Mouse (Mus musculus) kidney, adult 2 months (tissue): Measurements from ENCODE around the gene Mylk. TPM values are rescaled to one million over a fixed set of nuclear protein-coding genes. Genes with fewer than 3 reads are reported as not detected.
"Not testable (repeated sequence)": the region's sequence is repeated elsewhere in the genome, so short reads cannot be mapped to it uniquely, and the experiment has no call there.

Experiments used
- DNase-seq: peaks from one replicate; pipeline ENCODE4 v3.0.0; 2021
- H3K27ac ChIP-seq: fragments of 200-500 bp; 2 replicates; pipeline ENCODE4 v1.5.1; 2012; ENCODE audit warnings: low read depth, low read length, control low read depth, inconsistent platforms; ENCODE audit not compliant: insufficient read depth
- H3K27me3 ChIP-seq: fragments of 200-500 bp; replicated peaks from 2 replicates; pipeline ENCODE4 v1.6.1; 2012; ENCODE audit warnings: mild to moderate bottlenecking, moderate library complexity, low read length, inconsistent platforms; ENCODE audit not compliant: control insufficient read depth, insufficient read depth
- H3K36me3 ChIP-seq: fragments of 200-500 bp; 2 replicates; pipeline ENCODE4 v1.6.1; 2012; ENCODE audit warnings: mild to moderate bottlenecking, moderate library complexity, low read length, inconsistent platforms; ENCODE audit not compliant: control insufficient read depth, insufficient read depth
- H3K4me1 ChIP-seq: fragments of 200-500 bp; 2 replicates; pipeline ENCODE4 v1.6.1; 2011; ENCODE audit warnings: low read length; ENCODE audit not compliant: control insufficient read depth, insufficient read depth
- H3K4me3 ChIP-seq: fragments of 200-500 bp; 2 replicates; pipeline ENCODE4 v1.5.1; 2011; ENCODE audit warnings: mild to moderate bottlenecking, low read depth, low read length, control low read depth; ENCODE audit not compliant: insufficient read depth
- CTCF ChIP-seq: fragments of 200-500 bp; conservative IDR thresholded peaks from 2 replicates; pipeline ENCODE4 v1.5.1; 2011; ENCODE audit warnings: low read depth, mild to moderate bottlenecking, control low read depth, low read length, moderate library complexity, mixed read lengths; ENCODE audit not compliant: insufficient read depth, insufficient read length
- POLR2A ChIP-seq: fragments of 200-500 bp; IDR thresholded peaks from one replicate; pipeline ENCODE4 v1.6.1; 2011; ENCODE audit warnings: low read depth, low read length, control low read depth
- WGBS: fragments of 180-500 bp; shearing (Covaris S2); methylation state at CpG from one replicate; pipeline ENCODE4 v1.1.7; 2018; 5-methylcytosine and 5-hydroxymethylcytosine counted together
- polyA plus RNA-seq: library from polyadenylated mRNA; depleted of rRNA; stranded (reverse); fragments of >200 nt; gene quantifications from 2 replicates; pipeline ENCODE4 v1.2.3, GENCODE M21; 2012

Gene Mylk
- polyA plus RNA-seq, 1 experiment: 64.7 TPM

GRCm38 (mm10) chr16:34792555-34792954 is 47.5 kb downstream of the Mylk start:
- no peak overlapping the region for H3K27ac ChIP-seq
- H3K4me3 ChIP-seq: no peak overlapping the region
- WGBS: 89% methylated on average over 1 of the region's 1 CpGs
- no peaks in the 10 kb centered on the region for H3K36me3 ChIP-seq
- H3K27me3 ChIP-seq: no peaks in the 10 kb centered on the region
- TF ChIP-seq POLR2A: no peak
- TF ChIP-seq CTCF: no peak
- DNase-seq: no peak
- H3K4me1 ChIP-seq: no peaks in the 10 kb centered on the region

GRCm38 (mm10) chr16:34793000-34793399 is 48.0 kb downstream of the Mylk start:
- Histone ChIP-seq H3K36me3 (no peaks in the 10 kb centered on the region), H3K27ac (no peak overlapping the region), H3K4me3 (no peak overlapping the region), H3K4me1 (no peaks in the 10 kb centered on the region), H3K27me3 (no peaks in the 10 kb centered on the region)
- DNase-seq: peak; percentile 17
- WGBS: 74% methylated on average over 5 of the region's 5 CpGs
- TF ChIP-seq POLR2A (no peak), CTCF (no peak)

DNA sequence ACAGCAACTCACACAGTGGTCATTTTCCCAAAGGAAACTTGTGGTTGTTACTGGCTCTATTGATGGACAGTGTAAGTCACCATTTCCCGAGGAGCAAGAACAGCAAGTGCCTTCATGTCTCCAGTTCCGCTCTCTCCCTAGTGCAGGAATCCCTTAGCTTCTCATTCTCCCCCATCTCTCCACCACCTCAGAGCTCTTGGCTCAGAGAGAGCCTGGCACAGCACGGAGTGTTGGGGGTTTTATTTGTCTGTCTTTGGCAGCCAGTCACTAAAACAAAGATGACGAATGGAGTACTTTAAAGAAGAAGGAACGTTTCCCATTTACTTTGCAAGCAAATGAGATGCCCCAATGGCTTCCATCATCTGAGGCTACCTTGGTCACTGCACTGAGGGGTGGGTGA is 56.2 kb downstream of the Mylk start:
- Histone ChIP-seq H3K36me3 (no peaks in the 10 kb centered on the region), H3K27ac (no peak overlapping the region), H3K4me3 (no peak overlapping the region), H3K4me1 (no peaks in the 10 kb centered on the region), H3K27me3 (no peaks in the 10 kb centered on the region)
- 87% methylated on average over 5 of the region's 5 CpGs for WGBS
- TF ChIP-seq POLR2A: no peak
- TF ChIP-seq CTCF: no peak
- DNase-seq: no peak

GRCm38 (mm10) chr16:34804286-34805010 is 59.4 kb downstream of the Mylk start:
- Histone ChIP-seq H3K4me3 (no peak overlapping the region), H3K4me1 (peaks cover 8% of the 10 kb centered on the region; the same call in 1 of the 2 replicates), H3K36me3 (no peaks in the 10 kb centered on the region), H3K27me3 (no peaks in the 10 kb centered on the region), H3K27ac (no peak overlapping the region)
- DNase-seq: no peak
- TF ChIP-seq CTCF (no peak), POLR2A (no peak)
- WGBS: 58% methylated on average over 11 of the region's 11 CpGs

DNA sequence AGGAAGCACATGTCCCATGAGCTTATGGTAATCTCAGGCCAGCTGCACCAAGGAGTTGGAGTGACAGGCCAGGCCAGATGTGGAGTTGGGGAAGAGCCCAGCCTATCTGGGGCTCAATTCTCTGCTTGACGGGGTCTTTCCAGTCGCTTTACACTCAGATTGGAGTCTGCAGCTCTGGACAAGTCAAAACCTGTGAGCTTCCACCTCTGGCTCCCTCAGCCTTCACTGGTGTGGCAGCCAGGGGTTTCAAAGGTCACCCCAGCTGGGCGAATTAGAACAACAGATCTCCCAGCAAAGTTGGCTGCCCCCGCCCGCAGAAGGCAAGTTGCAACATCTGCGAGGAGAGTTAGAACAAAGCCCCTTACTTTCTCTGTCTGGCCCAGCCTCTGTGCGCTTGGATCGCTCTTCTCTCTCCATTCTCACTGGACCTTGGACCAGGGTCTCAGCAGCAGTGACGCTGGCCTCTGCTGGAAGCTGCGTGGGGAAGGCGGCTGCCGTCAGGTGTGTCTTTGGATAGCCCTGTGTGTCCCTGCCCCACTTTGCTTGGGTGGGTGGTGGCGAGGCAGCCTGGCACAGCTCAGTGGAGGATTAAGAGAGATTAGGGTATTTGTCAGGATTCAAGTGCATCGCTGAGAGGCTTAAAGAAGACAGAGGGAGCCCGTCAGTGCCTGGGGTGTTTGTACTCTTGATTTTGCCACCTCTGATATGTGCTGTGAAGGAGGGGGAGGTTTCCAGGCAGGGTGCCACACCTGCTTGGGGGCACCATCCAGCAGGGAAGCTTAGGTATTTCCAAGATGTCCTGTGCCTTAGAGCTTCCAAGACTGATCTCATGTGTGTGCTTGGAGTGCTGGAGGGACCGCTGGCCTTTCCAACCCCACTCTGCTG is 62.1 kb downstream of the Mylk start:
- DNase-seq: peak; percentile 81
- Histone ChIP-seq H3K36me3 (no peaks in the 10 kb centered on the region), H3K27ac (no peak overlapping the region), H3K27me3 (no peaks in the 10 kb centered on the region), H3K4me1 (peaks cover 8% of the 10 kb centered on the region; the same call in 1 of the 2 replicates), H3K4me3 (peak overlapping the region; percentile 19; the same call in 1 of the 2 replicates)
- 54% methylated on average over 16 of the region's 16 CpGs for WGBS
- no peak for TF ChIP-seq CTCF
- TF ChIP-seq POLR2A: no peak

DNA sequence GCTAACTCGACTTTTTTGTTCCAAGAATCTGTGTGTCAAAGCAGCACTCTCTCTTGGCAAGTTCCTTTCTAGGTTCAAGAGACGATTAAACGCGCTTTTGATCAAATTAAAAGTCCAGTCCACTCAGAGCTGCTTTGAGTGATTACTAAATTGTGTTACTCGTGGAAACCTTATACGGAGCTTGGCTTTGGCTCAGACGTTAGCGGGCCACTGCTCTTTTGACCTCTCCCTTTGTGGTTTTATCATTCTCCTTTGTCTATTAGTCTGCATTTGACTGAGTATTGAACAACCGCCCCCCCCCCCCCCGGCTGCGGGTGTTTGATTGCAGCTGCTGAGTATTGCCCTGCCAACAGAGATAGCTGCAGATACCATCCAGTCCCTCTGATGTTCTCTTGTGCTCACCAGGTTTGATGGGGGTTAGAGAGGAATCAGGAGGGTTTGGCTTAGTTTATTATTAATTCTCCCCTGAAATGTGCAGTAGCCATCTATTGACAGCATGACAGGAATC is 62.8 kb downstream of the Mylk start:
- no peak overlapping the region for H3K4me3 ChIP-seq
- H3K27me3 ChIP-seq: no peaks in the 10 kb centered on the region
- H3K27ac ChIP-seq: no peak overlapping the region
- no peak for TF ChIP-seq POLR2A
- no peak for TF ChIP-seq CTCF
- no peaks in the 10 kb centered on the region for H3K36me3 ChIP-seq
- peaks cover 8% of the 10 kb centered on the region; the same call in 1 of the 2 replicates for H3K4me1 ChIP-seq
- 40% methylated on average over 11 of the region's 11 CpGs for WGBS
- DNase-seq: no peak

GRCm38 (mm10) chr16:34812165-34812564 is 67.2 kb downstream of the Mylk start:
- WGBS: 40% methylated on average over 2 of the region's 2 CpGs
- Histone ChIP-seq H3K4me3 (no peak overlapping the region), H3K27ac (no peak overlapping the region), H3K4me1 (peaks cover 5% of the 10 kb centered on the region; the same call in 1 of the 2 replicates), H3K36me3 (no peaks in the 10 kb centered on the region), H3K27me3 (no peaks in the 10 kb centered on the region)
- DNase-seq: peak; percentile 20
- TF ChIP-seq POLR2A: no peak
- TF ChIP-seq CTCF: no peak

- not testable (repeated sequence) for H3K4me3 ChIP-seq, H3K4me1 ChIP-seq, H3K27me3 ChIP-seq, H3K27ac ChIP-seq, DNase-seq, H3K36me3 ChIP-seq
These were observed 68.2 kb downstream of the Mylk start for GRCm38 (mm10) chr16:34813161-34813560.
